Mouse (Mus musculus): ENCODE measurements around the gene Neto2. TPM values are rescaled to one million over a fixed set of nuclear protein-coding genes. Genes with fewer than 3 reads are reported as not detected.

Neto2 gene
- polyA plus RNA-seq, 1 experiment from 2014 or later, result 3.3 TPM

DNA sequence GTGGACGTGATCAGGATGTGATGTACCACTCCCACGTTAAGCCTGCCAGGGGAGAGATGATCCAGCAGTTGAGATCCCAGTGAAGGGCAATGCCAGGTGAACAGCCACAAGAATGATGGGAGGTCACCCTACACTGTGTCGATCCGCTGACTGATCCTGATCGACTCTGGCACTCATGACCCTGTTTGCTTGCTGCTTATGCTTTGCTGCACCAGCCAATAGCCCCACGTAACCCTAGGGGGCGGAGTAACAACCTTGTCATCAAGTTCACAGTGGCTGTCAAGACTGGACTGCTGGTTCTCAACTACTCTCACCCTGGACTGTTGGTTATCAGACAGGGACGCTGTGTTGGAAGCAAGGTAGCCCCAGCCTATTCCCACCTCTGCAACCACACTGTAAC, 99.0 kb downstream of the Neto2 start:
- H3K4me1 ChIP-seq (replicated peaks), result no peaks in the 10 kb centered on the region
- ATAC-seq (replicated peaks; ENCODE audit: insufficient number of reproducible peaks, insufficient read depth, low FRiP score, low read depth), result no peak

GRCm38 (mm10) chr8:85597413-85598191, 103.1 kb downstream of the Neto2 start:
- no peak overlapping the region for H3K4me2 ChIP-seq
- H3K9me3 ChIP-seq (replicated peaks), result no peaks in the 10 kb centered on the region
- H3K27ac ChIP-seq, result no peak overlapping the region
- H3K36me3 ChIP-seq, result no peaks in the 10 kb centered on the region
- WGBS, result 59% methylated on average over 8 of the region's 8 CpGs
- 0 out of 2 replicates have a peak, but pooled peaks cover 3% of the 10 kb centered on the region for H3K4me1 ChIP-seq (replicated peaks)
- no peak overlapping the region for H3K9ac ChIP-seq
- H3K4me3 ChIP-seq, result no peak overlapping the region
- no peak for ATAC-seq (replicated peaks; ENCODE audit: insufficient number of reproducible peaks, insufficient read depth, low FRiP score, low read depth)
- H3K27me3 ChIP-seq, result no peaks in the 10 kb centered on the region

More for the DNA sequence above, 99.0 kb downstream of the Neto2 start:
- H3K9ac ChIP-seq, result no peak overlapping the region
- no peaks in the 10 kb centered on the region for H3K9me3 ChIP-seq (replicated peaks)
- H3K4me2 ChIP-seq, result no peak overlapping the region
- no peak overlapping the region for H3K4me3 ChIP-seq
- no peaks in the 10 kb centered on the region for H3K27me3 ChIP-seq
- no peak overlapping the region for H3K27ac ChIP-seq
- 59% methylated on average over 8 of the region's 8 CpGs for WGBS
- H3K36me3 ChIP-seq, result no peaks in the 10 kb centered on the region

DNA sequence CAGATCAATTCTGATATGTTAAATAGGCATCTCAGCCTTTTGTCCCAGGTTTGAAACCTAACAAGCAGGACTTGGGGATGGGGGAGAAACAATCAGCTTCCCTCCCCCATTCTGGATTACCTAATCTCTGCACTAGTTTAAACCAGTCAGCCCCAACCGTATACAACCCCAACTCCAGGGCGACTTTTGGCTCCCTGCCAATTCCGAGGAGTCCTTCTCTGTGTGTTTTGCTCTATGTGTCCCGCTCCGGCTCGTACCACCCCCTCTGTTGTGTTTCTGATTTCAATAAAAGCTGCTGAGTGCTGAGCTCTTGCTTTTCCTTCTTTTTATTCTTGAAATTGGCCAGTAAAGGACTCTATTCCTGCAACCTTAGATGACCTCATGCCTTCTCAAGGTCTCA, 105.3 kb downstream of the Neto2 start:
- H3K36me3 ChIP-seq, result no peaks in the 10 kb centered on the region
- H3K4me1 ChIP-seq (replicated peaks), result peaks cover 6% of the 10 kb centered on the region; the same call in 1 of the 2 replicates
- 0 out of 2 replicates have a peak overlapping the region, but pooled peaks have one; percentile 18 for H3K4me2 ChIP-seq
- no peaks in the 10 kb centered on the region for H3K27me3 ChIP-seq
- no peaks in the 10 kb centered on the region for H3K9me3 ChIP-seq (replicated peaks)
- H3K4me3 ChIP-seq, result no peak overlapping the region
- no peak overlapping the region for H3K27ac ChIP-seq
- 37% methylated on average over 6 of the region's 6 CpGs for WGBS
- no peak overlapping the region for H3K9ac ChIP-seq
- ATAC-seq (replicated peaks; ENCODE audit: insufficient number of reproducible peaks, insufficient read depth, low FRiP score, low read depth), result no peak; the same call in 1 of the 2 replicates

- no peak overlapping the region for H3K4me3 ChIP-seq
- no peak overlapping the region for H3K4me2 ChIP-seq
- no peaks in the 10 kb centered on the region for H3K9me3 ChIP-seq (replicated peaks)
- no peak overlapping the region for H3K27ac ChIP-seq
- H3K36me3 ChIP-seq, result no peaks in the 10 kb centered on the region
- peaks cover 6% of the 10 kb centered on the region; the same call in 1 of the 2 replicates for H3K4me1 ChIP-seq (replicated peaks)
- no peaks in the 10 kb centered on the region for H3K27me3 ChIP-seq
- no peak overlapping the region for H3K9ac ChIP-seq
- ATAC-seq (replicated peaks; ENCODE audit: insufficient number of reproducible peaks, insufficient read depth, low FRiP score, low read depth), result no peak
- WGBS, result 70% methylated on average over 3 of the region's 3 CpGs
Measured at GRCm38 (mm10) chr8:85594983-85595382, 105.7 kb downstream of the Neto2 start.

- peaks cover 6% of the 10 kb centered on the region; the same call in 1 of the 2 replicates for H3K4me1 ChIP-seq (replicated peaks)
- no peaks in the 10 kb centered on the region for H3K36me3 ChIP-seq
- no peaks in the 10 kb centered on the region for H3K27me3 ChIP-seq
- no peak overlapping the region for H3K9ac ChIP-seq
- H3K4me3 ChIP-seq, result no peak overlapping the region
- 67% methylated on average over 3 of the region's 3 CpGs for WGBS
- no peak for ATAC-seq (replicated peaks; ENCODE audit: insufficient number of reproducible peaks, insufficient read depth, low FRiP score, low read depth)
- no peak overlapping the region for H3K4me2 ChIP-seq
- no peaks in the 10 kb centered on the region for H3K9me3 ChIP-seq (replicated peaks)
- H3K27ac ChIP-seq, result no peak overlapping the region
Measured at GRCm38 (mm10) chr8:85593324-85593723, 107.4 kb downstream of the Neto2 start.

DNA sequence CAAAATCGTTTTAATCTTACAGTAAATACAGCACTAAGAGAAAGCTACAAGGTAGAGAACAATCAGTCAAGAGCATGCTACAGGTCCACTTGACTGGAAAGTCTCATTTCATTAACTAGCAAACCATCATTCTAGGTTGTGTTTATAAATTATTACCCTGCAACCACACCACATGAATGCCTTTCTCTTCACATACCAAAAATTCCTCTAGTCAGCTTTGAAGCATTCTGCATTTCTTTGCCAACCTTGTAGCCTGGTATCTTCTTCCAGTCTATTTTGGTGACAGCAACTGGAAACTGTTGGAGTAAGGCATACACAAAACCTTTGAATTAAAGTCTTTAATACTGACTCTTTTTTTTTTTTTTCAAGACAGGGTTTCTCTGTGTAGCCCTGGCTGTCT, 109.2 kb downstream of the Neto2 start:
- Histone ChIP-seq H3K4me2 (no peak overlapping the region), H3K9me3 (replicated peaks) (no peaks in the 10 kb centered on the region), H3K9ac (no peak overlapping the region), H3K27ac (no peak overlapping the region), H3K27me3 (no peaks in the 10 kb centered on the region), H3K4me1 (replicated peaks) (peaks cover 6% of the 10 kb centered on the region; the same call in 1 of the 2 replicates), H3K4me3 (no peak overlapping the region), H3K36me3 (no peaks in the 10 kb centered on the region)
- no peak for ATAC-seq (replicated peaks; ENCODE audit: insufficient number of reproducible peaks, insufficient read depth, low FRiP score, low read depth)
- 74% methylated on average over 1 of the region's 1 CpGs for WGBS

DNA sequence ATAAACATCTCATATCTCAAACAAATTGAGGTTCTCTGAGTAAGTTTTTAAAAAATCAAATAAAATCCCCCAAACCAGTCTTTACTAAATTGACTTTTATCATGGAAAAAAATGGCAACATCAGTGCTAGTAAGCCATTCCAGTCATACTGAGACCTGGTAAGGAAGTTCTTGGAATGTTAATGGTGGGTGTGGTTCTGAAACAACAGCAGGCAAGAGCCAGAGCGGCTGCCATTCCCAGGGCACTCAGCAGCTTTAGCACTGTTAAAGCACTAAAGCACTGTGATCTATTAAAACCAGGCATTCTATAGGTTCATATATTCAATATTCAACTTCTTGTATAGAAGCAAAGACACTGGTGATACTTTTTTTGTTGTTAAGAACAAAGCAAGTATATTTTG, 110.5 kb downstream of the Neto2 start:
- no peak overlapping the region for H3K9ac ChIP-seq
- no peaks in the 10 kb centered on the region for H3K27me3 ChIP-seq
- no peak for ATAC-seq (replicated peaks; ENCODE audit: insufficient number of reproducible peaks, insufficient read depth, low FRiP score, low read depth)
- H3K4me2 ChIP-seq, result no peak overlapping the region
- no peaks in the 10 kb centered on the region for H3K9me3 ChIP-seq (replicated peaks)
- 74% methylated on average over 1 of the region's 1 CpGs for WGBS
- H3K4me1 ChIP-seq (replicated peaks), result peaks cover 5% of the 10 kb centered on the region; the same call in 1 of the 2 replicates
- H3K4me3 ChIP-seq, result no peak overlapping the region
- no peaks in the 10 kb centered on the region for H3K36me3 ChIP-seq
- no peak overlapping the region for H3K27ac ChIP-seq

- H3K4me2 ChIP-seq, result peak overlapping the region; percentile 36; the same call in 1 of the 2 replicates
- 0 out of 2 replicates have a peak overlapping the region, but pooled peaks have one; percentile 31 for H3K9ac ChIP-seq
Measured at GRCm38 (mm10) chr8:85588596-85588995, 112.1 kb downstream of the Neto2 start.

More at GRCm38 (mm10) chr8:85588596-85588995, 112.1 kb downstream of the Neto2 start:
- WGBS, result 52% methylated on average over 2 of the region's 2 CpGs
- Histone ChIP-seq H3K36me3 (no peaks in the 10 kb centered on the region), H3K4me1 (replicated peaks) (peaks cover 3% of the 10 kb centered on the region; the same call in 1 of the 2 replicates), H3K27ac (peak overlapping the region; percentile 76), H3K27me3 (no peaks in the 10 kb centered on the region), H3K4me3 (no peak overlapping the region), H3K9me3 (replicated peaks) (no peaks in the 10 kb centered on the region)
- no peak for ATAC-seq (replicated peaks; ENCODE audit: insufficient number of reproducible peaks, insufficient read depth, low FRiP score, low read depth)

Small RNA genes within 50 kb of the gene (microRNA-seq; reads per million reads assigned to microRNA genes)
- gene Mir8109, result not detected

Other genes with a start within 250 kb of the Neto2 start
- gene Gpt2, start 208.3 kb downstream of the Neto2 start, polyA plus RNA-seq (2015; fragmentation: Nextera tagmentation; extraction: Ambion mirVana), result 5.5 and 8.3 TPM in 2 replicates
- gene Dnaja2, start 145.6 kb downstream of the Neto2 start, polyA plus RNA-seq (2015; fragmentation: Nextera tagmentation; extraction: Ambion mirVana), result 130 and 133 TPM in 2 replicates
- 65.6 and 67.4 TPM in 2 replicates for gene Itfg1, start 140.0 kb upstream of the Neto2 start, polyA plus RNA-seq (2015; fragmentation: Nextera tagmentation; extraction: Ambion mirVana)
- gene Phkb, start 140.0 kb upstream of the Neto2 start, polyA plus RNA-seq (2015; fragmentation: Nextera tagmentation; extraction: Ambion mirVana), result 43.1 and 44.8 TPM in 2 replicates

Data from heart, embryonic 15.5 days (tissue).